Mouse (Mus musculus): ENCODE data around the gene Mef2b.

Gene Mef2b

GRCm38 (mm10) chr8:70139026-70139857, at the start of gene Mef2b, which contains the start of the genes Rfxank and Borcs8:
Mef2b (plus strand) TSS chr8:70139711.
Rfxank (minus strand) TSS chr8:70139154.
Borcs8 (plus strand) TSS chr8:70139499.
- POLR2A ChIA-PET: interaction anchor here (0.5 to 5.5 kb wide), 35 partner anchors 8 to 485 kb away, joined by 3 to 40 read pairs (median 4); partner anchors contain the start of genes Slc25a42 (in 2 of the 4), Fkbp8 (in 1 of the 4), Gatad2a (in 1 of the 4) and Mau2 (in 1 of the 4)
- CTCF ChIA-PET: interaction anchor here in 1 of 4 experiments (0.7 to 1.1 kb wide), 3 partner anchors 10 to 21 kb away, joined by 3 to 5 read pairs (median 3); no protein-coding TSS in a partner anchor

- ChIA-PET POLR2A (interaction anchor here in 3 of 4 experiments (0.9 to 2.4 kb wide), 8 partner anchors 8 to 69 kb away, joined by 3 to 12 read pairs (median 4); partner anchors contain the start of genes Borcs8 (in 1 of the 3), Hapln4 (in 1 of the 3) and Rfxank (in 1 of the 3)), CTCF (interaction anchor here in 1 of 4 experiments (0.8 kb wide), 1 partner anchor 13 kb away, joined by 5 read pairs; no protein-coding TSS in a partner anchor)
These were observed 46.7 kb upstream of the Mef2b start for GRCm38 (mm10) chr8:70092786-70093185.

GRCm38 (mm10) chr8:70099276-70099675, 40.2 kb upstream of the Mef2b start:
- ChIA-PET POLR2A (interaction anchor here in 2 of 4 experiments (1.4 to 1.6 kb wide), 2 partner anchors 10 to 60 kb away, joined by 3 to 4 read pairs; no protein-coding TSS in a partner anchor), CTCF (no interaction called here)

- ChIA-PET CTCF (no interaction called here), POLR2A (interaction anchor here (0.7 to 1.6 kb wide), 4 partner anchors 11 to 323 kb away, joined by 3 to 6 read pairs (median 4); no protein-coding TSS in a partner anchor)
These were observed 39.3 kb upstream of the Mef2b start for GRCm38 (mm10) chr8:70100241-70100640.

- CTCF ChIA-PET: interaction anchor here (0.6 to 3.4 kb wide), 22 partner anchors 10 to 186 kb away, joined by 3 to 20 read pairs (median 4); partner anchors contain the start of genes Ncan (in 2 of the 4), Tm6sf2 (in 1 of the 4) and Tmem161a (in 1 of the 4)
- POLR2A ChIA-PET: interaction anchor here in 2 of 4 experiments (0.5 to 2.9 kb wide), 8 partner anchors 11 to 121 kb away, joined by 3 to 12 read pairs (median 4); partner anchors contain the start of gene Hapln4 (in 1 of the 2)
These were observed 35.0 kb upstream of the Mef2b start for GRCm38 (mm10) chr8:70104506-70104905.

- CTCF ChIA-PET: interaction anchor here (0.6 to 3.4 kb wide), 20 partner anchors 10 to 165 kb away, joined by 3 to 20 read pairs (median 4); partner anchors contain the start of genes Ncan (in 2 of the 4), Tm6sf2 (in 1 of the 4) and Tmem161a (in 1 of the 4)
- POLR2A ChIA-PET: interaction anchor here in 3 of 4 experiments (0.5 to 2.9 kb wide), 14 partner anchors 11 to 121 kb away, joined by 3 to 12 read pairs (median 4); partner anchors contain the start of gene Hapln4 (in 1 of the 3)
These were observed 34.6 kb upstream of the Mef2b start for GRCm38 (mm10) chr8:70104922-70105321.

GRCm38 (mm10) chr8:70110451-70110850, 29.1 kb upstream of the Mef2b start:
- ChIA-PET CTCF (interaction anchor here in 2 of 4 experiments (0.6 to 1.4 kb wide), 4 partner anchors 10 to 43 kb away, joined by 3 to 4 read pairs (median 3); partner anchors contain the start of genes Hapln4 (in 1 of the 2) and Ncan (in 1 of the 2)), POLR2A (interaction anchor here (0.8 to 1.7 kb wide), 13 partner anchors 10 to 266 kb away, joined by 3 to 7 read pairs (median 3); partner anchors contain the start of genes Ncan (in 2 of the 4) and Hapln4 (in 1 of the 4))

GRCm38 (mm10) chr8:70111192-70111795, 28.2 kb upstream of the Mef2b start:
- ChIA-PET POLR2A (interaction anchor here (1.0 to 1.7 kb wide), 10 partner anchors 10 to 267 kb away, joined by 3 to 7 read pairs (median 4); partner anchors contain the start of gene Ncan (in 2 of the 4)), CTCF (interaction anchor here in 1 of 4 experiments (0.8 to 1.4 kb wide), 3 partner anchors 9 to 178 kb away, joined by 3 read pairs; partner anchors contain the start of genes Hapln4 and Ncan)

GRCm38 (mm10) chr8:70112401-70113016, 27.0 kb upstream of the Mef2b start:
- POLR2A ChIA-PET: interaction anchor here (0.5 to 1.5 kb wide), 14 partner anchors 8 to 135 kb away, joined by 3 to 7 read pairs (median 4); partner anchors contain the start of genes Ncan (in 1 of the 4), Nr2c2ap (in 1 of the 4) and Slc25a42 (in 1 of the 4)
- CTCF ChIA-PET: interaction anchor here in 1 of 4 experiments (1.3 kb wide), 2 partner anchors 8 to 19 kb away, joined by 3 read pairs; partner anchors contain the start of genes Ncan and Nr2c2ap

GRCm38 (mm10) chr8:70114488-70114887, 25.0 kb upstream of the Mef2b start:
- ChIA-PET POLR2A (interaction anchor here in 1 of 4 experiments (1.2 kb wide), 1 partner anchor 15 kb away, joined by 3 read pairs; no protein-coding TSS in a partner anchor), CTCF (interaction anchor here in 1 of 4 experiments (0.5 kb wide), 1 partner anchor 10 kb away, joined by 4 read pairs; no protein-coding TSS in a partner anchor)

- CTCF ChIA-PET: interaction anchor here in 1 of 4 experiments (0.7 kb wide), 1 partner anchor 10 kb away, joined by 3 read pairs; no protein-coding TSS in a partner anchor
- POLR2A ChIA-PET: interaction anchor here in 1 of 4 experiments (1.2 kb wide), 1 partner anchor 15 kb away, joined by 3 read pairs; no protein-coding TSS in a partner anchor
These were observed 24.6 kb upstream of the Mef2b start for GRCm38 (mm10) chr8:70114892-70115291.

GRCm38 (mm10) chr8:70117611-70118010, 21.9 kb upstream of the Mef2b start:
- ChIA-PET CTCF (interaction anchor here in 2 of 4 experiments (0.6 to 2.6 kb wide), 6 partner anchors 10 to 55 kb away, joined by 3 to 14 read pairs (median 3); partner anchors contain the start of genes Tm6sf2 (in 1 of the 2) and Tmem161a (in 1 of the 2)), POLR2A (interaction anchor here in 3 of 4 experiments (0.6 to 2.5 kb wide), 24 partner anchors 11 to 581 kb away, joined by 3 to 12 read pairs (median 3); partner anchors contain the start of genes Nr2c2ap (in 3 of the 3), Hapln4 (in 1 of the 3), Jund (in 1 of the 3) and Slc25a42 (in 1 of the 3))

- ChIA-PET CTCF (interaction anchor here in 1 of 4 experiments (1.1 to 2.6 kb wide), 4 partner anchors 14 to 77 kb away, joined by 3 to 14 read pairs (median 4); partner anchors contain the start of genes Borcs8 and Rfxank), POLR2A (interaction anchor here in 3 of 4 experiments (0.5 to 2.5 kb wide), 21 partner anchors 10 to 992 kb away, joined by 3 to 12 read pairs (median 3); partner anchors contain the start of genes Hapln4 (in 1 of the 3), Mau2 (in 1 of the 3), Nr2c2ap (in 1 of the 3) and Slc25a42 (in 1 of the 3))
These were observed 20.5 kb upstream of the Mef2b start for GRCm38 (mm10) chr8:70118726-70119700.

- ChIA-PET CTCF (interaction anchor here in 3 of 4 experiments (0.6 to 1.5 kb wide), 8 partner anchors 8 to 489 kb away, joined by 3 to 5 read pairs (median 4); no protein-coding TSS in a partner anchor), POLR2A (interaction anchor here (0.5 to 2.0 kb wide), 27 partner anchors 8 to 298 kb away, joined by 3 to 19 read pairs (median 4); partner anchors contain the start of genes Nr2c2ap (in 2 of the 4), Lpar2 (in 1 of the 4), Mef2b (in 1 of the 4) and Rfxank (in 1 of the 4))
These were observed 18.8 kb upstream of the Mef2b start, which contains the start of gene Ncan for GRCm38 (mm10) chr8:70120667-70121066. Ncan (minus strand) TSS chr8:70120873.

GRCm38 (mm10) chr8:70122863-70123262, 16.6 kb upstream of the Mef2b start:
- CTCF ChIA-PET: interaction anchor here in 1 of 4 experiments (1.0 kb wide), 1 partner anchor 18 kb away, joined by 5 read pairs; no protein-coding TSS in a partner anchor
- POLR2A ChIA-PET: no interaction called here

All from embryonic stem cell, embryonic (primary cell).